Mouse (Mus musculus) heart, postnatal 14 days (tissue): Measurements from ENCODE around the gene 1600002K03Rik. TPM values are rescaled to one million over a fixed set of nuclear protein-coding genes. Genes with fewer than 3 reads are reported as not detected.

Source experiments
- DNase-seq, 2 experiments: peaks; one replicate each; pipeline ENCODE4 v3.0.0; 2021 to 2022
- intact Hi-C: fragments of 180-260 bp; cut with DNase I; formaldehyde crosslinking; loops from one replicate; pipeline ENCODE4 v1.15.1; 2025
- long read RNA-seq, 2 experiments: library from polyadenylated mRNA; stranded (forward); transcript quantifications; one replicate each; pipeline ENCODE4 v2.0.0; 2021
- total RNA-seq, 2 experiments: library from RNA; stranded (reverse); gene quantifications; 2 replicates each; pipeline ENCODE4 v1.2.3; 2021

The 1600002K03Rik gene
- 1 to 10 TPM; 3.8 to 4.7 TPM for total RNA-seq
- long read RNA-seq, experiment 1, partial matches to known transcripts = 0 of 2 reads
- long read RNA-seq, experiment 1, other reads (novel, unspliced or antisense) = 0 of 2 reads
- long read RNA-seq, experiment 2, partial matches to known transcripts = 0 of 1 reads
- long read RNA-seq, experiment 2, other reads (novel, unspliced or antisense) = 0 of 1 reads

DNA sequence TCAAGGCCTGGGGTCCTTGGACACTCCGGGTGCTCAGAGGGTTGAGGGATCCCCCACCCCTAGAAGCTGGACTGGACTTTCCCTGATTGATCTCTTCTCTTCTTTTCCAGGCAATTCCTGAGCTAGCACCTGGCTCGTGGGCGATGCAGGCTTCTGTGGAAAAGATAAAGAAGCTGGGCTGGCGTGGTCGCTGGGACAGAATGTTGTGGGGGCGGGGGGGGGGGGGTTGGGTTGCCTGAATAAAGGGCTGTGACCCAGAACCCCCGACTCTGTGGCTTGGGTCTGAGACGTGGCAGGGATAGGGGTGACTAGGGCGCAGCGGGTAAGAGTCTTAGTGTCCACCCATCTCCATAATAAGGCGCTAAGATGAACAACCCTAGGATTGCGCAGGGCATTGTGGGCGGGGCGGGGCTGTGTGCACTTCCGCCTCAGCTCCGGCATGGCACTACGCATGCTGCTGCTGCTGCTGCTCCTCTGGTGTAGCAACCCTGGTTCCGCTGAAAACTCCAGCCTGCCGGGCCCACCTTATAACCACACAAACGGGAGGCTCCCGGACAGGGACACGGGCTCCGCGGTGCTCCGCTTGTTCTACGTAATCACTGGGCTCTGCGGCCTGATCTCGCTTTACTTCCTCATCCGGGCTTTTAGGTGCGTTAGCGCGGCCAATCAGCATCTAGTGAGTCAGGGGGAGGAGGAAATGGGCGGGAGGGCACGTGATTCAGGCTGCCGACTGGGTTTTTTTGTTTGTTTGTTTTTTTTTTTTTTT lies at the start of gene 1600002K03Rik:
Gene 1600002K03Rik, plus strand, starts transcription at position 418 of the 766 bp plus-strand sequence.
- peak; percentile 86 to 87 for DNase-seq
- intact Hi-C loops = no loop called here

DNA sequence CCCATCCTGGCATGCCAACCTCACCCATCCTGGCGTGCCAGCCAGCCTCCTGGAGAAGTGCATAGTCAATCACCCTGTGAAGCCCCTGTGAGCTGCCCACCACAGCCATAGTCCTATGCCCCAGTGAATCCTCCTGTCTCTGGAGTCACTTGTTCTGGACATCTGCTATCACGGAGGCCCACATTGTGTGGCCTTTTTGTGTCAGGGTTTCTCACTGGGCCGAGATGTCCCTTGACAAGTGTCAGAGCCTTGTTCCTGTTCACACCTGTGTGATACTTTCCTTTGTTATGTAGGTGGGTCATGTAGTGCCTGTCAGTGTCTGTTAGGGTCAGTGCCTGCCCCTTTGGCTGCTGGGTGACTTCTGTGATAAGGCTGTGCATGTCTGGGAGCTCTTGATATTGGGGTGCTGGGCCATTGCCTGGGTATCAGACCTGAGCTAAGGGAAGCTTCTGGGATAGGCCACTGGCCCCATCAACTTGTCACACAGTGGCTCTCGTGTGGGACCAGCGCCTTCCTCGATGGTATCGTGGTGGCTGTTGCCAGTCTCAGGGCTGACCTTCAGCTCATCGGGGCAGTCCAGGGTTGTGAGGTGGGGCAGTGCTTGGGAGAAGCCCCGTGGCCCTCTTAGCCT lies 48.7 kb upstream of the 1600002K03Rik start:
- DNase-seq = no peak
- intact Hi-C loops = no loop called here

DNA sequence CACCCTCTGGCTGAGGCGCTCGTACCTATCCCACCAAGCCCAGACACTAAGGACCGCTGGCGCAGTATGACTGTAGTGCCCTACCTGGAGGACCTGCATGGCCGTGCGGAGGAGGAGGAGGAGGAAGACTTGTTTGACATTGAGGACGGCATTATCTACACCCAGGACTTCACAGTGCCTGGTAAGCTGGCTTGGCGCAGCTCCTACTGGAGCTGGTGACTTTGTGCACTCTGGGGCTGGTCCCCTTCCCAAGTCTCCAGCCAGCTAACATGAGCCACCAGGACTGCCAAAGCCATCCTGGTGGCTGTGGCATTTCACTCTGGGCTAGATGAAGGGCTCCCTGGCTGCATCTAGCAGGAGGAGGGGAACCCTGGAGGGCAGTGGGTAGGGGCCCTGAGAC lies 44.8 kb upstream of the 1600002K03Rik start:
- intact Hi-C loops = no loop called here
- no peak for DNase-seq

DNA sequence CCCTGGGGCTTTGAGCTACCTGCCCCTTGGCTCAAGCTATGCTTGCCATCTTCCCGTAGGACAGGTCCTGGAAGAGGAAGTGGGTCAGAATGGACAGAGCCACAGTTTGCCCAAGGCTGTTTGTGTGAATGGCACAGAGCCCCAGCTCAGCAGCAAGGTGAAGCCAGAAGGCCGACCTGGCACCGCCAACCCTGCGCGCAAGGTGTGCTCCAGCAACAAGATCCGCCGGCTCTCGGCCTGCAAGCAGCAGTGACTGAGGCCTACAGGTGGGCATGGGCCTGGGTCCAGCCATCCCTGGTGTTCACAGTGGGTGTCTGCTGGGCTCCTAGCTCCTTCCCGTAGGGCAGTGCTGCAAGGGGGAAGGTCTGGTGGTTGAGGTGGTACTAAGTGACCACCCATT lies 42.9 kb upstream of the 1600002K03Rik start:
- intact Hi-C loops = loop anchor here (10.0 kb wide), 1 partner anchor 165 kb away; the partner anchor contains the start of gene Wdr18

DNA sequence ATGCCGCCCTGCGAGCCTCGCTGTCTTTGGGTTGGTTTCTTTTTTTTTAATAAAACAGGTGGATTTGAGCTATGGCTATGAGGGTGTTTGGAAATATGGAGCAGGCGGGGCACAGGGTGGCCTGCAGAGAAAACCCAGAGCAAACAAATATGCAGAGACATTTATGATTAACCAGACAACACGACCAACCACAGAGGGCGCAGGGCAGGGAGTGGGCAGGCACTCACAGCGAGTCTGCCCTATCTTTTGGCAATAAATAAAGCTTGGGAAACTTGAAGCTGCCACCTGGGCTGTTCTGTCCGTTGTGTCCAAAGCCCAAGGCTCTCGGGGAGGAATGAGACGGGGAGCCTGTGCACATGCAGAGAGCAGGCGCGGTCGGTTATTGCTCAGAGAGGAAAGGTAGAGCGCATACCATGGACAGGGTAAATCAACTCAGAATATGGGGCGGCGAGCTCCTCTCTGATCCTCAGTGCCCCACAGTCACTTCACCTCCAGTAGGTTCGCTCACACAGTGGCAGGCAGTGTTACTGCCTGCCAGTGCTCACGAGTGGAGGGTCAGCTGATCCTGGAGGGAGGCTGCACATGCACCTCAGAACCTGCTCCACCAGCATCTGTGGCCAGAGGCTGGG lies 42.2 kb upstream of the 1600002K03Rik start:
- no peak for DNase-seq
- intact Hi-C loops = loop anchor here (10.0 kb wide), 1 partner anchor 166 kb away; the partner anchor contains the start of gene Wdr18

More for the DNA sequence above, 42.9 kb upstream of the 1600002K03Rik start:
- DNase-seq = no peak

DNA sequence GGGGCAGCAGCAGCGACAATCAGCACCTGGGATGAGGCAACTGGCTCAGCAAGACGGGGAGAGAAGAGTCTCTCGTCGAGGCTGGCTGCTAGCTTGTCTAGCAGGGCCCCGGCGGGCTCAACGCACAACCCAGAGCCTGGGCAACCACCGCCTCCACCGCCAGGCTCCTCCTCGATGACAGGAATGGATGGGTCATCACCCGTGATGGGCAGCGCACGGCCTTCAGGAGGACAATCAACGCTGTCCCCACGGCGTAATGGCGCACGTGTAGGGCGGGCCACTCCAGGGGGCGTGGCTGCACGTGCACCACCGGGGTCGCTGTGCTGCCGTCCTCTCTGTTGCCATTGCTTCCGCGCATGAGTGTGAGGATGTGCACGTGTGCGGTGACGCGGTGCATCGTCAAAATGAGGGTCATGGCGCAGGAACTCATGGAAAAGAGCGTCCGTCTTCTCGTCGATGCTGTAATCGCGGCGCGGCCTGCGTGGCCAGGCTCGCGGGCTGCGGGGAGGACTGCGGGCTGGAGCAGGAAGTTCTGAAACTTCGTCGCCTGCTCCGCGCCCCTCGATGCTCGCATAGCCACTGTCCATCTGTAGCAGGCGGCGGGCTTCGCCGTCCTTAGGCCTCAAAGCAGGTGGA lies 41.3 kb upstream of the 1600002K03Rik start:
- no peak for DNase-seq
- intact Hi-C loops = loop anchor here (10.0 kb wide), 1 partner anchor 167 kb away; the partner anchor contains the start of gene Wdr18

DNA sequence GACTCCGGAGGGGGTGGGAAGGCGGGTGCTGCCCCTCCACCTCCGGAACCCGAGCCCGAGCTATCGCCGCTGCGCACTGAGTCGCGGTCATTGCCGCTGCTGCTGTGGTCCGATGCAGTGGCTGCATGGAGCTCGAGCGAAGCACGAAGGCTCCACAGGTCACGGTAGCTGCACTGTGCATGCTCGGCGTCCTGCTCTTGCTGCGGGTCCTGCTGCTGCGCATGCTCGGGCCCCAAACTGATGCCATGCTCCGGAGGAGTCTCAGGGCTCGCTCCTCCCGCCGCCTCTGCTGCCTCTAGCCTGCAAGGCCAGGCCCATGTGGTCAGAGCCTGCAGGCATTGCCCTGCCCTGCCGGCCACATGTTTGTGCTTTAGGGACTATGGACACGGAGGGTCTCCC lies 40.8 kb upstream of the 1600002K03Rik start:
- DNase-seq = no peak
- intact Hi-C loops = loop anchor here (10.0 kb wide), 1 partner anchor 167 kb away; the partner anchor contains the start of gene Wdr18

DNA sequence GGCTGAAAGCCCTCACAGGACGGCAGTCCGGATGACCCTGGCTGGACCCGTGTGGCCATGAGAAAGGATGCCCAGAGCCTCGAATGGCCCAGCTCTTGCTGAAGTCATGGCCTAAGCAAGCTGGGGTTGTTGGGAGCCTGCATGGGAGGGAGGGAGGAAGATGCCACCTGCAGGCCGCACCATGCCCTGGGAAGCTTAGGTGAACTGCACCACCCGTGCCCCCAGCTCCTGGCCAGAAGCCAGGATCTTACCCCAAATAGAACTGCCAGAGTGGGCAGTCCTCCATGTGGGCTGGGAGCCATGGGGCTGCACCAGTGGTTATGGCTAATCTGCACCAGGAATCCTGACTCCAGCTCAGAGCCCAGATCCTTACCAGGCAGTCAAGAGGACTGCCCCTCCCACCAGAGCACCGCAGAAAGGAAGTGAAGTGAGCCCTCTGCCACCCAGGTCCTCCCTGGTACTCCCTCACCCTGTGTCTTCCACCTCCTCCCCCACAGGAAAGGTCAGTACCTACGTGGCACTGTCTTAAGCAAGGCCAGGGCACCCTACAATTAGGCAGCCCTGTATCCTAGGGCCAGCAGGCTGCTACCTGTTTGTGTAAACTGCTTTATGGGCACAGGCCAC lies 39.4 kb upstream of the 1600002K03Rik start:
- intact Hi-C loops = loop anchor here (10.0 kb wide), 1 partner anchor 169 kb away; the partner anchor contains the start of gene Wdr18
- peak in 1 of 2 experiments; percentile 73 for DNase-seq

DNA sequence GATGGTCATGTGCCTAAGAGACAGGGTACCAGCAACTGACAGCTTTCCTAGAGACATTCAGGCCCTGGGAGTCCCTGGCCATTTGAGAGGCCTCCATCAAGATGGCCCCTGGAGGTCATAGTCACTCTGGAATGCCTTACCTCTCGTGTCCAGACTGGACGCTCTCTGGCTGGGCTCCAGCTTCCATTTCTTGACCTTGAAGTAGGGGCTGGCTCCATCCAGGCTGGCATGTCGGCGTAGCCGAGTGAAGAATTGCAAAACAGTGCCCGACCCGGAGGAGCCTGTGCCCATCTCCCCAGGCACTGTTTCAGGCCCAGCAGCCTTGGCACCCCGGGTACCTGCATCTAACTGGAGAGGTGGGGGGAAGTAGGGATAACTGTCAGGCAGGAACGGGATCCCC lies 38.3 kb upstream of the 1600002K03Rik start:
- intact Hi-C loops = loop anchor here (10.0 kb wide), 1 partner anchor 170 kb away; the partner anchor contains the start of gene Wdr18
- DNase-seq = no peak

DNA sequence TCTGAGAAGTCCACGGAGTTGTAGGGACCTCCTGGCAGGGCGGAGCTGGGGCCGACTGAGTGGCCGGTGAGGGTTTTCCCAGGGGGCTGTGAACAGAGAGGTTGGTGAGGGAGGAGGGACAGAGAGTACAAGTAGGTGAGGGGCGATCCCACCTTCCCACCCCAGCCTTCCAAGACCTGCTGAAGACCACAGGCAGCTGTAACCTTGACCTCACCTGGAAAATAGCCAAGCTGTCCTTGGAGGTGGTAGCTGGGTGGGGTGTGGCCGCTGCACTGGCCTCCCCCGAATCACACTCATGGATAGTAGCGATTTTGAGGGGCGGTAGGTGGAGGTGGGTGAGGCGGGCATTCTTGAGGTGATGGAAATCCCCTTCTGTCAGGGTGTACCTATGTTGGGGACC lies 37.6 kb upstream of the 1600002K03Rik start:
- DNase-seq = no peak
- intact Hi-C loops = loop anchor here (10.0 kb wide), 1 partner anchor 170 kb away; the partner anchor contains the start of gene Wdr18

DNA sequence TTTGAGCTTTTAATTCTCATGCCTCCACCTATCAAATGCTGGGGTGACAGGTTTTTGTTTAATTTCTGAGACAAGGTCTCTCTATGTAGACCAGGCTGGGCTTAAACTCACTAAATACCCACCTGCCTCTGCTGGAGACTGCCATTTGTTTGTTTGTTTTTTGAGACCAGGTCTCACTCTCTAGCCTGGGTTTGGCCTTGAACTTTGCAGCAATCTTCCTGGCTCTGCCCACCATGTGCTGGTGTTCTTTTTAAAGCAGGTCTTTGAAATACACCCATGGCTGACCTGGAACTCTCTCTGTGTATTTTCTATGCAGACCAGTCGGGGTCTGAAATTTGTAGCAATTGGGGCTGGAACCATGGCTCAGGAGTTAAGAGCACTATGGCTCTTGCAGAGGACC lies 37.1 kb upstream of the 1600002K03Rik start:
- intact Hi-C loops = loop anchor here (2.0 to 10.0 kb wide), 2 partner anchors 19 to 171 kb away; partner anchors contain the start of gene Wdr18
- no peak for DNase-seq

DNA sequence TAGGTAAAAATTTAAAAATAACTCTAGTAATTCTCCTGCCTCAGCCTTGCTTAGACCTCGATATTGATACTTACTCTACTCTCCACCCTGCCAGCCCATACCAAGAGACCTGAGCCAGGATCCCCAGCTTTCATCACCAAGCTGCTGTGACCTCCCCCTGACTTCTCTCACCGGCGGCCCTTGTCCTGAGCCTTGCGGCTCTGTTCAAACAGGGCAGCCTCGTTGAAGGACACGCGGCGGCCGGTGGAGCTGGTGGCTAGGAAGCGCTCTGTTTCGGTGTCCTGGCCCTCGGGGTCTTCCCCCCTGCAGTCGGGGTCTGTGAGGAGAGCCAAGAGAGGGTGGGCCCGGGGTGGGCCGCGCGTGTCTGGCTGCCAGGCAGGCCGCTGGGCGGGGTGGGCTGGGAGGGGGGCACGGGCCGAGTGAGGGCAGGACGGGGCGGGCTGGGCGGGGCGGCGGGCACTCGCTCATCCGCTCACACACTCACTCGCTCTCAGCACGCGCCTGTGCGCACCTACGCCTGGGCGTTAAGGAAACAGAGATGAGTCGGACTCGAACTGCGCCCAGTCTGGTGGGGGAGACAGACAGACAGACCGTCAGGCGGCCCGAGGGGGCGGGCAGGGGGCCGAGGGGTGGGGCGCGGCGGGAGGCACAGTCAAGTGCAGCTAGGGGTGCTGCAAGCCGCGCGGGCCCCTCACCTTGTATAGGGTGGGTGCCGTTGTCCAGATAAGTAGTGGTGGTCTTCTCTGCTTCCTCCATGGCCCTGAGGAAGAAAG lies 36.4 kb upstream of the 1600002K03Rik start:
- intact Hi-C loops = loop anchor here (2.0 to 10.0 kb wide), 2 partner anchors 20 to 172 kb away; partner anchors contain the start of gene Wdr18
- DNase-seq = no peak

DNA sequence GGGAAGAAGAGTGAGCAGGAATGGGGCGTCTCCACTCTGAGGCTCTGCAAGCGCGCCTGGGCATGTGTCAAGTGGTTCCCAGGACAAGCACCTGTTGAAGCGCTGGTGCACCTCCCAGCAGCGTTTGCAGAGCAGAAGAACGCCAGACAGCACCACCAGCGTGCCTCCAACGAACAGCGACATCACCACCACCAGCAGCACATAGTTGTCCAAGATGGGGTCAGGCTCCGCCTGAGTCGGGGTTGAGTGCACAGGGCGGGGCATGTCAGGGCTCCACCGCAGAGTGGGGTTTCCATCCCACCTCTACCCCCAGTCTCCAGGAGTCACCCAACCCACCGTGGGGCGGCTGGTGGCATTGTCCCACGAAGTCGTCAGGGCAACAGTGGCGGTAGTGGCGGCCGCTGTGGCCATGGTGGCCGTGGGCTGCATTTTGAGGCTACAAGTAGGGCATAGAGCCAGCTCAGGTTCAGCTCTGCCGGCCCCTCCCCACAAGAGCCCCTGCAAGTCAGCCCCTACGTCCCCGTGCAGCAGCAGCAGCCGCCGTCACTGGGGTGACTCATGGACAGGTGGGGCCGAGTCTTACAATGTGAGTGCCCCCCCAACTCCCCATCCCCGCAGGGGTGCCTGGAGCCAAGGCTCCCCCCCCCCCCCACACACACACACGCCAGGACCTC lies 35.7 kb upstream of the 1600002K03Rik start:
- DNase-seq = peak in 1 of 2 experiments; percentile 16
- intact Hi-C loops = loop anchor here (2.0 to 10.0 kb wide), 2 partner anchors 20 to 172 kb away; partner anchors contain the start of gene Wdr18

DNA sequence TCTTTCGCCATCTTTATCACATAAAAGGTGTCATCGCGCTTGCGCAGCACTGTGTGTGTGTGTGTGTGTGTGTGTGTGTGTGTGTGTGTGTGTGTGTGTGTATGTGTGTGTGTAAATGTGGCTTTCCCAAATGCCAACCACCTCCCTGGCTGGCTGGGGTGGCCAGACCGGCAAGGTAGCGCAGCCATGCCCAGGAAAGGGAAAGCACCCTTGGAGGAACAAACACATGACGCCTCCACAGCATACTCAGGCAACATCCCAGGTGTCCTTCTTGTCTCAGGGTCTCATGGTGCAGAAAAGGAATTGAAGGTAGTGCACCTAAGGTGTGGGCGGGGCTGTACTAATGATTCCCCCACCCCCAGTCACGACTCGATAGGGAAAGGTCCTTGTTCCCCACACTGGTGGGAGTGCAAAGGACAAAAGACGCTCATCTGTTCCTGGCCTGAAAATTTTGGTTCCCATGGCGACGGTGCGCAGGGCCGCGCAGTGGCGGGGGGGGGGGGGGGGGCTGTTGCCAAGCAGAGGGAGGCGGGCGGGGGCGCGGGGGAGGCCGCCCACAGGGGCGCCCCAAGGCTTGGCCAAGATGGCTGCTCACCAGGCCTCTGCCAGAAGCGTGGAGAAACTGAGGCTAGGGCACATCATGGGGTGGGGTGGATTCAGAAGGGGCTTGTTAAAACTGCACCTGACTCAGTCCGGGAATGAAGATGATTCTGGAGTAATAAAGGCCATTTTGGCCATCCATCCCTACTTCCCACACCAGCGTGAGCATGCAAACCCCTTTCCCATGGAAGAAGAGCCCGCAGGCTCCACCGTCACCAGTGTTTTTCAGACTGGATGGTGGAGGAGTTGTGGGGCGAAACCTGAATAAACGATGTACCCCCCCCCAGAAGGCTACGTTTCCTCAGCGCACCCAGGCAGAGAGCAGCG lies 34.9 kb upstream of the 1600002K03Rik start:
- DNase-seq = peak in 1 of 2 experiments; percentile 9
- intact Hi-C loops = loop anchor here (2.0 to 10.0 kb wide), 2 partner anchors 21 to 173 kb away; partner anchors contain the start of gene Wdr18

DNA sequence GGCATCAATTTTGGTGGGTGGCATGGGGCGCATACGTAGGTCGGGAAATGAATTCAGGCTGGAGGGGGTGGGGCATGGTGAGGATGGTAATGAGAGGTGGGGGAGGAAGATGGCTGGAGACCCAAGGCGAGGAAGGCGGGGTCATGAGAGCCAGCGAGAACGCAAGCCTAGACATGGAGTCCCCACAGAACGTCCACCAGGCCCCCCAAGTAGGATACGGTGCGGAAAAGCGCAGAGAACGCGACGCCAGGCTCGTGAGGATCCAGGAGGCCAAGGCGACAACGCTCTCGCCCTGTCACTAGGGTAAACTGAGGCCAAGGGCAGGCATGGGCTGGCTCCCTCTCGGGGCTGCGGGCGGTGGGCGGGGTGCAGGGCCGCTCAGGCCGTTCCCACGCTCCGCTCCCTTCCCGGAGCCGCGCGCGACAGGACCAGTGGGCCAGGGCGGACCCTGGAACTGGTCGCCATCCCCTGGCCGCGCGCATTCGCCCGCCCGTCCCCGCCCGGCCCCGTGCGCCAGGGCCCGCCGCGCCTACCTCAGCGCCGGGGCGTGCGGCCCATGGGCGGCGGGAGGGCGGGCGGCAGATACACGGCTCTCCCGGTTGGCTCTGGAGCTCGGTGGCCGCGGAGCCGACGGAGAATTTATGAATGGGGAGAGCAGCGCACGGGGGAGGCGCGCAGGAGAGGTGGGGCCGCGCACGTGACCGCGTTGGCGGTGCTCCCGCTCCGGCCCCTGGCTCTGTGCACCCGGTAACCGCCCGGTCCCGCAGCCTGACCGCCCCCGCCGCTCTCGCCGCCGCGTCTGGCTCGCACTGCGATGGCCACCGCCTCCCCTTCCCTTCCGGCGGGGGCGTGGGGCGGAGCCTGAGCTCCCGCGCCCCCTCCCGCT lies 33.9 kb upstream of the 1600002K03Rik start, which contains the start of gene Atp5d:
Gene Atp5d, plus strand, starts transcription at position 80 of the 886 bp plus-strand sequence.
- intact Hi-C loops = loop anchor here (10.0 kb wide), 1 partner anchor 174 kb away; the partner anchor contains the start of gene Wdr18
- DNase-seq = peak in 1 of 2 experiments; percentile 69

DNA sequence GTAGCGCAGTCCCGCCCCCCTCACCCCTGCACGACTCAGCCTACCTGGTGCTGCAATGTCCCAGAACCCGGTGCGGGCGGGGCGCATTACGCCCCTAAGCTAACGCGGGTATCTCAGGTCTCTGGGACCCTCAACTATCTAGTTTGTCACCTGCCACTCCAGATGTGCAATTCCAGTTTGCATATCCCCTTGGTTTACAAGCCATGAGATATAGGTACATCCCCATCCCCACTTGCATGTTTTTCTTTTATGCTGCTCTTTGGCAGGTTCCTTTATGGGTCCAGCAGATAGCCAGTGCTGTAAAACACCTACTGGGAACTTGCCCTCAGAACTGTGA lies 33.3 kb upstream of the 1600002K03Rik start:
- no peak for DNase-seq
- intact Hi-C loops = loop anchor here (10.0 kb wide), 1 partner anchor 175 kb away; the partner anchor contains the start of gene Wdr18
